Mouse (Mus musculus): Measurements from ENCODE around the gene Os9.

DNA sequence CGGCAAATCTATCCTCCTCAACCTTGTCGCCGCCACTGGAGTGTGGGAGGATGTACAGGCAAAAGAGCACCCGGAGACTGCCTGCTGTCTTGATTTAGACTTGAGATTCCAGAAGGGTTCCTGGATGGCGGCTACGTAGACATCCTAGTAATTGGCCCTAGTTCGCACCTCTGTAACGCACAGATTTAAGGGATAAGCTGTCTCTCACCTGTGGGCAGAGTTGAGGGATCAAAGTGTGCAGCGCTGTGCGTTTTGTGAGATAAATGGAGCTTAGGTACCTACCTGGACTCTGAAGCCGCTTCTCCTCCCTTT is 45.4 kb upstream of the Os9 start:
- TF ChIP-seq CTCF (IDR thresholded peaks at IDR 0.05; ENCODE audit: control insufficient read depth, insufficient read depth, insufficient replicate concordance, low read depth, low read length), result no peak
- no peak; the same call in 1 of the 2 replicates for TF ChIP-seq POLR2A (IDR thresholded peaks at IDR 0.05; ENCODE audit: control insufficient read depth, low read depth, low read length)

Measured in testis, adult 2 months (tissue).